Mouse (Mus musculus) cerebellum, adult 9-11 months (tissue): ENCODE measurements around the gene Pias1.

Experiments used
- DNase-seq: peaks from one replicate; pipeline ENCODE4 v3.0.0; 2022

Gene Pias1

GRCm38 (mm10) chr9:62854483-62854882 lies 133.2 kb downstream of the Pias1 start:
- no peak for DNase-seq

DNA sequence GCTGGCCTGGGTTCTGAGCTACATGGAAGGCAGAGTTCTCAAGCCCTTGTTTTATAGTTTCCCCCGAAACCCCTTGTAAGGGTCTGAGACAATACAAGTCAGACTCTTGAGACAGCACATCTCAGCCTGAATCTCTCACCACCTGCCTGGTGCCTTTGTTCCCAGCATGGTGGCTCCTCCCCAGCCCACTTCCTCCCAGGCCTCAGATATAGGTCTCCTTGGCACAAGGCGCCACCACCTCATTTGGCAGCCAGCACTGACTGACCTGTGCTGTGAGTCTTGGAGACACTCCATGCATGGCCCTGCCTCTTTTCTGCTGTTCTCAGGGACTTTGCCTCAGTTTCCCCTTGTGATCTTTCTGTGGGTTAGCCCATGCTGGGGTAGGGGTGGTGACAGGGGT lies 136.2 kb downstream of the Pias1 start:
- no peak for DNase-seq

DNA sequence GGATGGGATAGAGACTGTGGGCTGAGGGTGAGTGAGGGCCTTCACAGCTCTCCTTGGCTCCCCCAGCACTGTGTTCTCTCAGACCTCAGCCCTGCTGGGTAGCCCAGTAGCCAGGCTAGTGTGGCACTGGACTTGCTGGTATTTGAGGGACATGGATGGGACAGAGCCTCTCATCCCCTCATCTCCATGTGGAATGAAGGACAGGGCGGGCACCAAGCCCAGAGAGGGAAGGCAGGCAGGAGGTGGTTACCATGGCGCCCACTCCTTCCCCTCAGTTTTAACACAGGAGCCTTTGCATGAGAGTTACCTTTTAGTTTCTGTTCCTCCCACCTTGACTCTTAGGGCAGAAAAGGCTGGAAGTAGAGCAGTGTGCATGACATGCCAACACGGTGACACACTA lies 139.1 kb downstream of the Pias1 start:
- no peak for DNase-seq

GRCm38 (mm10) chr9:62847694-62848093 lies 140.0 kb downstream of the Pias1 start:
- DNase-seq: peak; percentile 80

DNA sequence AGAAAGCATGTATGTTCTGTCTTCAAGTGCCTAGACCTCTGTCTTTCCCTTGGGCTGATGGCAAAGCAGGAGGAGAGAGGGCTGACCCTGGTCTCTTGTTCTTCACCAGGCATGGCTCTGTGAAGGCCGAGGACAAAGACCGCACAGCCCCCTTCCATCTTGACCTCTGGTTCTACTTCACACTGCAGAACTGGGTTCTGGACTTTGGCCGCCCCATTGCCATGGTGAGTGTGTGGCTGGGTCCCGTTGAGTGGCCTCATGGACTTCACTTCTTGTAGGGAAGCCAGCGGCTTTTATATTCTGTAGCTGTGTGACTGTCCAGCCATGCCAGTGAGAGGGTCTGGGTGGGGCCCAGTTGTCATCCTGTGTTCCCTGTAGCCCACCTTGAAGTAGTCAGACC lies 143.3 kb downstream of the Pias1 start:
- no peak for DNase-seq

GRCm38 (mm10) chr9:62843356-62844024 lies 144.2 kb downstream of the Pias1 start:
- no peak for DNase-seq

GRCm38 (mm10) chr9:62839172-62839770 lies 148.5 kb downstream of the Pias1 start:
- DNase-seq: peak; percentile 62

DNA sequence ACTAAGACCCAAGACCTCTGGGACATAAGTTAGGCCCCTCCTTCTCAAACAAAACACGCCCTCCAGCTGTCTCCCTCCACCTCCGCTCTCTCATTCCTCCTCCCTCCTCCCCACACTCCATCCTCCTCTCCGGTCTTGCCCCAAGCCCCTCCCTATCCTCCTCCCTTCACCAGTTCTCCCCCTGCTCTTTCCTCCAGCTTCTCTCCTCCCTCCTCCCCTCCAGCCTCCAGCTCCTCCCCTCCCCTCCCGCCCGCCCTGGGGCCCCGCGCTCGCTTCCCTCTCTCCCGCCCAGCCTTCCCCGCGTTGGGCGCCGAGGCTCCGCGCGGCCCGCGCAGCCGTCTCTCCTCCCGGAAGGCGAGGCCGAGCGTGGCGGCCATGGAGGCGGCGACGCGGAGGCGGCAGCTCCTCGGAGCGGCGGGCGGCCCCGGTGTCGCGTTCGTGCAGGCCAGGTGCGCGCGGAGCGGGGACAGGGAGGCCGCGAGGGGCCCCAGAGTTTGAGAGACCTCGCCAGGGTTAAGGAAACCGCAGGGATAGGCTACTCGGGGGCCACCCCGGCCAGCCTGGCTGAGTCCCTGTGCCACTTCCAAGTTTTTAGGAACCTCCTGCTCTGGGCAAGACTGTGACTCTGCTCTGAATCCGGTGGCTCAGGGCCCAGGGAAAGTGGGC lies 149.1 kb downstream of the Pias1 start, which contains the start of gene Cln6:
Gene Cln6, plus strand, starts transcription at position 280 of the 666 bp plus-strand sequence.
- DNase-seq: peak; percentile 88

DNA sequence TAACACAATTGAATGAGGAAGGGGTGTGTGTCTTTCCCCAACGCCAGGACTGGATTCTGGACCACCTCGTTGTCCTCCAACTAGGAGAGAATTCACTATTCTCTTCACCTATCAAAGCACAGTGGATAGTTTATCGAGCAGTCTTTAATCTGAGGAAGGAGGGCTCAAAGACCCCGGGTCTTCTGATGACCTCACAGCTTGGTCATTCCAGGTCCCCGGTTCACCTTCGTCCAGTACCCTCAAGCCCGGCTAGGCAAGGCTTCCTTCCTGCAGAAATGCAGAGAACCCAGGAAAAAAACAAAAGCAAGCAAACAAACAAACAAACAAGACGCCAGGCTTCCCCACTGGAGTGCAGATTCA lies 149.6 kb downstream of the Pias1 start:
- no peak for DNase-seq

DNA sequence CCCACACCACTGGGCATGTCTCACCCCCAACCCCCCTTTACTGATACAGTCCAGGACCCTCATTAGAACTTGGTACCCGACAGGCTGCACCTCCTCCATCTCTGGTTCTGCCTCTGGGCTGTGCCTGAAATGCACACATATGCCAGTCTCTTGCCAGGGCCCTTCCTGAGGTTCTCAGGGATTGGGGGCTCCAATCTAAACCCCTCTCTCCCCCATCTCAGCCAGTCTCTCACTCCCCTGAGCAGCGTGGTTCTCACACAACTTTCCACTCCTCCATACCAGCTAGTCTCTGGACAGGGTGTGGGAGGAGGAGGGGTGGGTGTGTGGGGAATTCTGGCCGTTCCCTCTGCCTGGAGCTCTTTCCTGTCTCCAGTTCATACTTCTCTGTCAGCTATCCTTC lies 150.1 kb downstream of the Pias1 start:
- DNase-seq: peak; percentile 46

GRCm38 (mm10) chr9:62835705-62836446 lies 151.8 kb downstream of the Pias1 start:
- DNase-seq: no peak

DNA sequence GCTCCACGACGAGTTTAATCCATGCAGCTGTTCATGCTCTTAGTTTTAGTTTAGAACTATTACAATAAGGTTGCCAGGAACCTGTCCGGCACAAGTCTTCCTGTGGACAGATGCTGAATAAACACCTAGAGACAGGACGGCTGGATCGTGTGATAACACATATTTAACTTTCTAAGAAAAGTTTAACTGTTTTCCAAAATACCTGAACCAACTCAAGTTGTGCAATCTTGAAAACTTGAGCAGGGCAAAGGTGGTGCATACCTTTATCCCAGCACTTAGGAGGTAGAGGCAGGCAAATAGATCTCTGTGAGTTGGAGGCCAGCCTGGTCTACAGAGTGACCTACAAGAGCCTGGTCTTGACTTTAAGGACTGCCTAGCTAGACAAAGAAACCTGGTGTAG lies 152.8 kb downstream of the Pias1 start:
- DNase-seq: no peak

- no peak for DNase-seq
These were observed 157.8 kb downstream of the Pias1 start for GRCm38 (mm10) chr9:62829877-62830276.

GRCm38 (mm10) chr9:62828662-62829086 lies 159.1 kb downstream of the Pias1 start:
- peak; percentile 95 for DNase-seq
